Mouse (Mus musculus) heart, embryonic 16.5 days (tissue): ENCODE results near the gene Trit1. TPM values are rescaled to one million over a fixed set of nuclear protein-coding genes. Genes with fewer than 3 reads are reported as not detected.
A peak's percentile ranks its signal among the peaks of the same experiment; 100 is the strongest.
"Not testable (repeated sequence)": the region's sequence is repeated elsewhere in the genome, so short reads cannot be mapped to it uniquely, and the experiment has no call there.

Source experiments
- ATAC-seq: fragments of 200-750 bp; cut with Nextera tagmentation; replicated peaks from 2 replicates; pipeline ENCODE4 v1.8.0; 2017; ENCODE audit warnings: moderate number of reproducible peaks; ENCODE audit not compliant: insufficient read depth, low FRiP score; ENCODE audit errors: extremely low read depth
- H3K27ac ChIP-seq: fragments of 300-500 bp; sonication (generic); 2 replicates; pipeline ENCODE4 v1.5.1; 2014; ENCODE audit warnings: mild to moderate bottlenecking, low read length, control low read depth, moderate library complexity
- H3K27me3 ChIP-seq: fragments of 300-500 bp; sonication (generic); 2 replicates; pipeline ENCODE4 v1.6.1; 2014; ENCODE audit warnings: low read length, mixed read lengths; ENCODE audit not compliant: control insufficient read depth, insufficient read depth
- H3K36me3 ChIP-seq: fragments of 300-500 bp; sonication (generic); 2 replicates; pipeline ENCODE4 v1.6.1; 2014; ENCODE audit not compliant: control insufficient read depth, insufficient read depth
- H3K4me1 ChIP-seq: fragments of 300-500 bp; sonication (generic); 2 replicates; pipeline ENCODE4 v1.6.1; 2014; ENCODE audit warnings: low read length, mixed read lengths; ENCODE audit not compliant: control insufficient read depth, insufficient read depth
- H3K4me2 ChIP-seq: fragments of 300-500 bp; sonication (generic); 2 replicates; pipeline ENCODE4 v1.6.1; 2014; ENCODE audit warnings: low read depth, mild to moderate bottlenecking, control low read depth, low read length
- H3K4me3 ChIP-seq: fragments of 300-500 bp; sonication (generic); 2 replicates; pipeline ENCODE4 v1.5.1; 2014; ENCODE audit warnings: mild to moderate bottlenecking, control low read depth, low read length
- H3K9ac ChIP-seq: fragments of 300-500 bp; sonication (generic); 2 replicates; pipeline ENCODE4 v1.6.1; 2014; ENCODE audit warnings: low read length, control low read depth
- H3K9me3 ChIP-seq: fragments of 300-500 bp; sonication (generic); replicated peaks from 2 replicates; pipeline ENCODE4 v1.6.1; 2016; ENCODE audit warnings: low read length; ENCODE audit not compliant: control insufficient read depth
- WGBS: fragments of 180-500 bp; shearing (Covaris S2); extraction: QIAGEN DNeasy Blood & Tissue Kit; methylation state at CpG from one replicate; pipeline ENCODE4 v1.1.7; 2014; 5-methylcytosine and 5-hydroxymethylcytosine counted together
- polyA plus RNA-seq: library from polyadenylated mRNA; unstranded; fragments of >200 nt; fragmentation: Nextera tagmentation; extraction: Ambion mirVana; gene quantifications from 2 replicates; pipeline ENCODE4 v1.2.1, GENCODE M21; 2015

The Trit1 gene
- polyA plus RNA-seq, 1 experiment from 2014 or later: 11.0 TPM

DNA sequence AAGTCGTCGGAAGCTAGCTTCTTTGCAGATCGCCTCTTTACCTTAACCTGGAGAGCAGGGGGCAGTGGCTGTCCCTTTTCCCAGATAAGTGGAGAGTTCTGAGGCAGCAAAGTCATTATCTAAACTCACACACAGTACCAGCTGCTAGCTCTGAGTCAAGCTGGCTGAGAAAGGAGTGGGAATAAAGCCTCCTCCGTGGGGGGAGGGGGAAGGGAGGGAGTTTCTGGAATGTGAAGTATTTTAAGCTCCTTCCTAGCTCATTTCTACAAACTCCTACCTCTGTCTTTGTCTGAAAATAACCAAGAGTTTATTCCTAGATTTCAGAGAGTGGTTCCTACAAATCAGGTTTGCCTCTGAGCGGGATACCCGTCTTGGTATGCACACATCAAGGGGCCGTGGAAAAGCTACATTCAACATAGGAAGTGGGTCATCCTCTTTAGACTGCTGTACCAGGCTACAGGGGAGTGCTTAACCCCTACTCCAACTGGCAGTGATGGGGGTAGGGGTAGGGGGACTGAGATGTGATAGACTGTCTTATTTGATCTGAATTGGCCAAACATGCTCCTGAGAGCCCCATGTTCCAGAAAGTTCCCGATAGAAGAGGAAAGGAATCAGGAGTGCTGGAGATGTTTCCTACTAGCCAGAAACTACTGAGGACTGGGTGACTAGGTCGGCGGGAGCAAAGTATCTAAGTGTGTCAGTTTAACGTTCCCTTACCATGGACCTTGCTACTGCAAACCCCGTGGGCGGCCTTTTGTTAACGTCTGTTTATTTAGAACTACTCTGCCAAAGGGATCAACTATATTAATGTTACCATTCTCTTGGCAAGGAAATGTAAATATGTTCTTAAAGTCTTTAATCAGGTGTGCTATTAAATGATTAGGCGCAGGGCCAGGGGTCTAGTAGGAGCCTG is 11.1 kb upstream of the Trit1 start:
- H3K4me2 ChIP-seq: peak overlapping the region; percentile 17; the same call in 1 of the 2 replicates
- H3K36me3 ChIP-seq: no peaks in the 10 kb centered on the region
- H3K4me1 ChIP-seq: peaks cover 7% of the 10 kb centered on the region
- WGBS: 29% methylated on average over 15 of the region's 15 CpGs
- no peaks in the 10 kb centered on the region for H3K9me3 ChIP-seq
- H3K27ac ChIP-seq: no peak overlapping the region
- H3K4me3 ChIP-seq: no peak overlapping the region
- no peak for ATAC-seq
- peaks cover 13% of the 10 kb centered on the region for H3K27me3 ChIP-seq
- H3K9ac ChIP-seq: no peak overlapping the region

DNA sequence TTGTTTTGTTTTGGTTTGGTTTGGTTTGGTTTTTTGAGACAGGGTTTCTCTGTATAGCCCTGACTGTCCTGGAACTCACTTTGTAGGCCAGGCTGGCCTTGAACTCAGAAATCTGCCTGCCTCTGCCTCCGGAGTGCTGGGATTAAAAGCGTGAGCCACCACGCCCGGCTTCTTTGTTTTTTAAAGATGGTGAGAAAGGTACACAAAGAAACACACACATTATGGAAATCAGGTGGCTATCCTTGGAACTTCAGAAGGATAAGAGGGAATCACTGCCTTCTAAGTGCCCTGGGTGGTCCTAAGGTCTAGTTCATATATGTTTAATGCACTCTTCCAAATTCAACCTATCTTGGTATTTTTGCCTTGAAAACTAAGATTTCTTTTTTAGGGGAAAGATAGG is 3.9 kb upstream of the Trit1 start:
- H3K4me3 ChIP-seq, ATAC-seq, H3K4me1 ChIP-seq, H3K9me3 ChIP-seq, H3K36me3 ChIP-seq, H3K27me3 ChIP-seq, H3K4me2 ChIP-seq, H3K27ac ChIP-seq, H3K9ac ChIP-seq: not testable (repeated sequence)
- WGBS: 83% methylated on average over 4 of the region's 4 CpGs

DNA sequence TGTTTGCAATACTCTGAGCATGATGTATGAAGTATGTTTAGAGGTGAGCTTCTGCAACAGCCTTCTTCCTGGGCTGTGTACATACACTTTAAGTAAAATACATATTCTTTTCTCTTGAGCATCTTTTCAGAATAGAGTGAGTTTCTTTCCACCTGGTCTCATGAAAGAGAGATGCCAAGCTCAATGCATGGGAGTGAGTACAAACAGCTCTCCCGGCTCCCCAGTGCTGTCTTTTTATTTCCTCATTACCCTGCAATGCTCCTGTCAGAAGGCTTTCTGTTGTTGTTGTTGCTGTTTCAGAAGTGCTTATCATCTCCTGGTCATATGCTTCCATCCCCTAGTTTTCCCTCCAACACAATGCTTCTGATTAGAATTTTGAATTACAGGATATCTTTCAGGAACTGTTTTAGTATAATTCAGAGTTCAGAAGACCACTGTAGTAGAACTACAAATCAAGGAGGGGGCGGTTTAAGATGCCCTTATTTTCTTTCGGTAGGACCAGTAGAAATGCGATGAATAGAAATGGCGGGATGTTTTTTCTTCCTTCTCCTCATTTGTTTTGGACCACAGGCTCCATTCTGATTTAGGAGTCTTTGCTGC is 3.0 kb upstream of the Trit1 start:
- H3K27ac ChIP-seq: no peak overlapping the region
- no peak overlapping the region for H3K4me3 ChIP-seq
- no peaks in the 10 kb centered on the region for H3K36me3 ChIP-seq
- H3K27me3 ChIP-seq: no peaks in the 10 kb centered on the region
- no peak overlapping the region for H3K9ac ChIP-seq
- no peak overlapping the region for H3K4me2 ChIP-seq
- peaks cover 12% of the 10 kb centered on the region for H3K4me1 ChIP-seq
- 0 out of 2 replicates have a peak, but pooled peaks cover 2% of the 10 kb centered on the region for H3K9me3 ChIP-seq
- no peak for ATAC-seq
- WGBS: 57% methylated on average over 5 of the region's 5 CpGs

DNA sequence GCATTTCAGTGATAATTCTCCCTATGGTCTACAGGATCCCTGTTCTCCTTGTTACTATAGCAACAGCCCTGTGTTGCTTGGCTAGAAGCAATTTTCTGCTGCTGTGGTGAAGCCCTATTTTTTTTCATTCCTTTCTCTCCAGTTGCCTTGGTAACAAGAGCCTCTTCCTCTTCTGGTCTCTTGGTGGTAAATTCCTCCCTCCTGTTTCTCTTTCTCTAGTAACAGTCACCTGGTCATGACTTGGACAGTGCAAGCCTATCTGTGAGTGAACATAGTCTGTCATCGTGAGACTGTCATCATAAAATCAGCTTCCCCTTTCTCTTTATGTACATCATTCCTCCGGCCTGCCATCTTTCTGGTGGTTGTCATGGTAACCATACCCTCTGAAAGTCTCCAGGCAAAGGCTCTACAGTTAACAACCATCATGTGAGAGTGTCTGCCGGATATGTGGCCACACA is 2.4 kb upstream of the Trit1 start:
- WGBS: 67% methylated on average over 3 of the region's 3 CpGs
- H3K36me3 ChIP-seq: no peaks in the 10 kb centered on the region
- H3K27me3 ChIP-seq: no peaks in the 10 kb centered on the region
- H3K4me3 ChIP-seq: no peak overlapping the region
- H3K9ac ChIP-seq: no peak overlapping the region
- no peak overlapping the region for H3K27ac ChIP-seq
- 0 out of 2 replicates have a peak, but pooled peaks cover 2% of the 10 kb centered on the region for H3K9me3 ChIP-seq
- no peak for ATAC-seq
- peaks cover 12% of the 10 kb centered on the region for H3K4me1 ChIP-seq
- H3K4me2 ChIP-seq: no peak overlapping the region

DNA sequence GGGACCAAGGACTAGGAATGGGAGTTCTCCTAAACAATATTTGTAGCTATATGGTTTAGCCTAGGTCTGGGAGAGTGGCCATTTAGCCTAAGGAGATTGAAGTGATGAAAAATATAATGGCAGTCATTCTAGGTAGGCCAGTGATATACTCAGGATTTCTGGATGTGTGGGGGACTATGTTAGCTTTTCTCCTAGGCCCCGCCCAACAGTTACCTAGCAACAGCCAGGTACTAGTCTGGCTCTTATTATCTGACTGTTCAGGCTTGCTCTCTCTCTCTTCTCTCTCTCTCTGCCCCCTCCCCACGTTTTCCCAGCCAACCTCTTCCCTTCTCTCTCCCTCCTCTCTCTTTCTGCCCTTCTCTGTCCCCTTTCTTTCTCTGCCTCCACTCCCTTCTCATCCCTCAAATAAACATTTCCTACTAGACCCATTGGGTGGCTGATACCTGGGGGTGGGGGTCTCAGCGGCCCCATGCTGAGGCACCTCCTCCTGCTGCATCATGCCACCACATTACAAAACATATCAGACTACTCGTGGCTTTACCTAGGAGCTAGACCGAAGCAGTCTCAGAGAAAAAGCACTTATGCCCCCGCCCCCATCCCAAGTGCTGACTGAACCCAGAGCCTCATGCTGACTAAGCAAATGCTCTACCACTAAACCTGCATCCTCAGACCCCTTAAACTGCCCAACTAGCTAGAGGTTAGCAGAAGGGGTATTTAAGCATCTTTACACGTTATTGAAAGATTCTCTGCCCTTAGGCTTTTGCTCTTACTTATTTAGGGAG is 1.7 kb upstream of the Trit1 start:
- Histone ChIP-seq H3K4me3 (no peak overlapping the region), H3K27me3 (no peaks in the 10 kb centered on the region), H3K9me3 (0 out of 2 replicates have a peak, but pooled peaks cover 2% of the 10 kb centered on the region), H3K9ac (no peak overlapping the region), H3K4me2 (no peak overlapping the region), H3K27ac (no peak overlapping the region), H3K36me3 (no peaks in the 10 kb centered on the region), H3K4me1 (peaks cover 12% of the 10 kb centered on the region)
- ATAC-seq: no peak
- WGBS: 37% methylated on average over 7 of the region's 7 CpGs

DNA sequence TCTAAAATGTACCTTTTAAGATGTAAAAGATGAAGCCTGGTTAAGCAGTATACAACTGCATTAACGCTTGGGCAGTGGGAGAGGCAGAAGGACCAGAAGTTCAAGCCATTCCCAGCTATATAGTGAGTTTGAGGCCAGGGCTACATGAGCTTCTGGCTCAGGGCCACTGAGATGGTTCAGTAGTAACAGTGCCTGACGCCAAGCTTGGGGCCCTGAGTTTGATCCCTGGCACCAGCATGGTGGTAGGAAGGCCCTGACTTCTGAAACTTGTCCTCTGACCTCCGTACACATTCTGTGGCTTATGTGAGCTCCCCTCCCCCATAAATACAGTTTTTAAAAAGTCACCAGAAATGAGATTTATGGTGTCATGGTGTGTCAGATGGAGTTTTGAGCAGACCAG is 5.2 kb downstream of the Trit1 start:
- H3K9ac ChIP-seq: no peak overlapping the region
- no peak for ATAC-seq

DNA sequence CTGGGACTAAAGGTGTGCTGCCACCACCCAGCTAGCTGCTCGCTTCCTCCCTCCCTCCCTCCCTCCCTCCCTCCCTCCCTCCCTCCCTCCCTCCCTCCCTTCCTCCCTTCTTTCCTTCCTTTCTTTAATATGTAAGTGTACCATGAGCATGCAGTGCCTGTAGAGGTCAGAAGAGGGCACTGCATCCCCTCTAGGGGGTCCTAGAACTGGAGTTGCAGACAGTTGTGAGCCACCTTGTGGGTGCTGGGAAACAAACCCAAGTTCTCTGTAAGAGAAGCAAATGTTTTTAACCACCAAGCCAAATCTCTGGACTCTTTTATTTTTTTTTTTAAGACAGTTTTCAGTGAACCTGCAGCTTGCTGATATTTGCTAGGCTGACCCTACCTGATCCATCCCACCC is 6.5 kb downstream of the Trit1 start:
- Histone ChIP-seq H3K27ac (no peak overlapping the region), H3K27me3 (no peaks in the 10 kb centered on the region), H3K4me1 (peaks cover 9% of the 10 kb centered on the region), H3K9me3 (no peaks in the 10 kb centered on the region), H3K4me2 (no peak overlapping the region), H3K9ac (no peak overlapping the region), H3K36me3 (peaks cover 5% of the 10 kb centered on the region; the same call in 1 of the 2 replicates), H3K4me3 (no peak overlapping the region)
- no peak for ATAC-seq
- 86% methylated on average over 1 of the region's 1 CpGs for WGBS

More for the DNA sequence above, 5.2 kb downstream of the Trit1 start:
- H3K27ac ChIP-seq: no peak overlapping the region
- WGBS: 92% methylated on average over 3 of the region's 3 CpGs
- H3K4me1 ChIP-seq: peaks cover 16% of the 10 kb centered on the region
- H3K27me3 ChIP-seq: no peaks in the 10 kb centered on the region
- H3K9me3 ChIP-seq: no peaks in the 10 kb centered on the region
- no peak overlapping the region for H3K4me2 ChIP-seq
- no peak overlapping the region for H3K4me3 ChIP-seq
- peaks cover 5% of the 10 kb centered on the region; the same call in 1 of the 2 replicates for H3K36me3 ChIP-seq

DNA sequence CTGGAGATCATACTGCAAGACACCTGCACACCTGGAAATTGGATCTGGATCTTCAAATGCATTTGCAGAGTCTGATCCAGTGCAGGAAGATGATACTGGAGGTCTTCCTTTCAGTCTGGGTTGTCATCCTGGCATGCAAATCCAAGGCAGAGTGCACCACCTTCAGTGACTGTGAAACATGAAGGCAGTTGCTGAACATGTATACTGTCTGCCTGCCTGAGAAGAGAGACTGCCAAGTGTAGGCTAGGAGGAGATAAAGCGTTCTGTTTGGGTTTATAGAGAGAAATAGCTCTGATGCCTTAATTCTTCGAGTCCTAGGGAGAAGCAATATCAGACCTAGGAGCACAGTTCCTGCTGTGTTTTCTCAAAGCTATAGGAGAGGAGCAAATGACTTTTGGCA is 9.0 kb downstream of the Trit1 start:
- Histone ChIP-seq H3K27me3 (no peaks in the 10 kb centered on the region), H3K36me3 (peaks cover 5% of the 10 kb centered on the region; the same call in 1 of the 2 replicates), H3K4me3 (no peak overlapping the region), H3K9ac (no peak overlapping the region), H3K4me2 (no peak overlapping the region), H3K9me3 (no peaks in the 10 kb centered on the region), H3K27ac (no peak overlapping the region), H3K4me1 (0 out of 2 replicates have a peak, but pooled peaks cover 4% of the 10 kb centered on the region)
- no peak for ATAC-seq
- 42% methylated on average over 2 of the region's 2 CpGs for WGBS
